8 mouse cellular contexts compared by ENCODE assay signal in the genomic region with DNA sequence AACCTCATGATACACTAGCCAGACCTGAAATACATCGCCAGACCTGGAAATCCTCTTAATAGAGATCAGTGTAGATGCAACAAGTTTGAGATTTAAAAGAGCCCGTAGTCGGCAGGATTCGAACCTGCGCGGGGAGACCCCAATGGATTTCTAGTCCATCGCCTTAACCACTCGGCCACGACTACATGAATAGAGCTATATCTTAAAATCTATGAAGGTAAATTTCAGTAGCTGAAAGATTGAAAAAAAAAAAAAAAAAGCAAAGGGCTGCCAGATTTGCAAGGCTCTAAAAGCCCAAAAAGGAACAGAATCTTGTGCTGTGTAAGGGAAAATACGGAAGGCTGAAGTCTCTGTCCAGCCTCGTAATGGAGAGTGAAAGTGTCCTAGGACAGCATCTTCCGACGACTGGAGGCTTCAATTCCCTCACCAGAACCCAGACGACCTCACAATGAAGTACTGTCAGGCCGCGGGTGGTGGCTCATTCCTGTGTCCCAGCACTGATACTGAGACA. TPM values are rescaled to one million over a fixed set of nuclear protein-coding genes. Genes with fewer than 3 reads are reported as not detected.
DNase-seq lines count a peak whose midpoint lies in the region; ATAC-seq and TF ChIP-seq lines count a peak whose summit lies in the region.

No protein-coding gene starts in this region.

- no peaks in the 10 kb centered on the region for H3K27me3 ChIP-seq in C2C12 (ENCODE audit: control insufficient read depth, insufficient read depth, insufficient read length)
- H3K27me3 ChIP-seq in forebrain, embryonic 12.5 days, result 0 out of 2 replicates have a peak, but pooled peaks cover 6% of the 10 kb centered on the region
- H3K27me3 ChIP-seq in heart, embryonic 16.5 days (ENCODE audit: control insufficient read depth, insufficient read depth, low read length), result no peaks in the 10 kb centered on the region
- H3K27me3 ChIP-seq in liver, embryonic 13.5 days, result no peaks in the 10 kb centered on the region
- H3K27me3 ChIP-seq in splenic B cell, adult 2 months (ENCODE audit: control insufficient read depth, insufficient read depth, low read length, poor library complexity, severe bottlenecking), result no peaks in the 10 kb centered on the region

- peak overlapping the region; percentile 24 for H3ac ChIP-seq in C2C12 (ENCODE audit: control insufficient read depth, insufficient read length, low read depth)

- no peak for TF ChIP-seq POLR2A in bone marrow macrophage, adult 2 months (IDR thresholded peaks at IDR 0.05; ENCODE audit: borderline replicate concordance, low read depth, low read length)

- H3K9me3 ChIP-seq in forebrain, embryonic 12.5 days, result no peaks in the 10 kb centered on the region
- no peaks in the 10 kb centered on the region for H3K9me3 ChIP-seq in heart, embryonic 16.5 days (replicated peaks; ENCODE audit: control insufficient read depth, low read length)
- no peaks in the 10 kb centered on the region for H3K9me3 ChIP-seq in liver, embryonic 13.5 days (replicated peaks)

- no peaks in the 10 kb centered on the region for H3K79me2 ChIP-seq in C2C12 (ENCODE audit: control insufficient read depth, insufficient read depth)

- H3K36me3 ChIP-seq in C2C12 (ENCODE audit: control insufficient read depth, insufficient read depth), result no peaks in the 10 kb centered on the region
- H3K36me3 ChIP-seq in forebrain, embryonic 12.5 days (replicated peaks), result no peaks in the 10 kb centered on the region
- no peaks in the 10 kb centered on the region for H3K36me3 ChIP-seq in heart, embryonic 16.5 days (ENCODE audit: control insufficient read depth, insufficient read depth)
- no peaks in the 10 kb centered on the region for H3K36me3 ChIP-seq in liver, embryonic 13.5 days
- H3K36me3 ChIP-seq in splenic B cell, adult 2 months (ENCODE audit: control insufficient read depth, insufficient read depth, low read length, poor library complexity, severe bottlenecking), result no peaks in the 10 kb centered on the region

- H3K27ac ChIP-seq in bone marrow macrophage, adult 2 months (ENCODE audit: insufficient read depth, low read depth, low read length), result peak overlapping the region; percentile 64
- H3K27ac ChIP-seq in forebrain, embryonic 12.5 days, result 0 out of 2 replicates have a peak overlapping the region, but pooled peaks have one; percentile 31
- H3K27ac ChIP-seq in heart, embryonic 16.5 days (ENCODE audit: low read length), result peak overlapping the region; percentile 35
- H3K27ac ChIP-seq in liver, embryonic 13.5 days, result no peak overlapping the region; the same call in 1 of the 2 replicates

- H3K9ac ChIP-seq in forebrain, embryonic 12.5 days, result peak overlapping the region; percentile 29; the same call in 1 of the 2 replicates
- H3K9ac ChIP-seq in heart, embryonic 16.5 days (ENCODE audit: low read length), result peak overlapping the region; percentile 72
- peak overlapping the region; percentile 56 for H3K9ac ChIP-seq in liver, embryonic 13.5 days

- peak; percentile 85 to 88 for DNase-seq in kidney, postnatal 25 days
- peak; percentile 73 for DNase-seq in liver, embryonic 13.5 days
- peak; percentile 85 for DNase-seq in naive thymus-derived CD4-positive, alpha-beta T cell, adult 2 months (ENCODE audit: low read depth)
- DNase-seq in splenic B cell, adult 2 months (ENCODE audit: low read depth, low spot score), result peak; percentile 82

- no peak for ATAC-seq in forebrain, embryonic 12.5 days (ENCODE audit: low FRiP score)
- ATAC-seq in heart, embryonic 16.5 days (replicated peaks; ENCODE audit: extremely low read depth, insufficient read depth, low FRiP score), result no peak; the same call in 1 of the 2 replicates
- peak; percentile 40 for ATAC-seq in liver, embryonic 13.5 days (ENCODE audit: low read depth)

- WGBS in forebrain, embryonic 12.5 days, result under 1% methylated on average over 16 of the region's 16 CpGs
- WGBS in heart, embryonic 16.5 days, result under 1% methylated on average over 16 of the region's 16 CpGs
- WGBS in liver, embryonic 13.5 days (ENCODE audit: insufficient replicate concordance), result under 1% methylated on average over 16 of the region's 16 CpGs

- no peaks in the 10 kb centered on the region for H3K79me3 ChIP-seq in C2C12 (ENCODE audit: low read depth)

- TF ChIP-seq CTCF in C2C12 (IDR thresholded peaks at IDR 0.05; ENCODE audit: control insufficient read depth, insufficient read depth, insufficient read length), result no peak
- TF ChIP-seq CTCF in bone marrow macrophage, adult 2 months (IDR thresholded peaks at IDR 0.05; ENCODE audit: low read depth, low read length), result no peak

- peaks cover 3% of the 10 kb centered on the region for H3K4me1 ChIP-seq in bone marrow macrophage, adult 2 months (ENCODE audit: control insufficient read depth, insufficient read depth, low read length)
- peaks cover 6% of the 10 kb centered on the region for H3K4me1 ChIP-seq in forebrain, embryonic 12.5 days
- H3K4me1 ChIP-seq in heart, embryonic 16.5 days (ENCODE audit: control insufficient read depth, insufficient read depth, low read length), result peaks cover 8% of the 10 kb centered on the region; the same call in 1 of the 2 replicates
- peaks cover 42% of the 10 kb centered on the region for H3K4me1 ChIP-seq in liver, embryonic 13.5 days (replicated peaks)

- H3K4me3 ChIP-seq in C2C12 (ENCODE audit: insufficient read depth, poor library complexity, severe bottlenecking), result peak overlapping the region; percentile 35
- H3K4me3 ChIP-seq in bone marrow macrophage, adult 2 months (ENCODE audit: insufficient read depth, low read length), result peak overlapping the region; percentile 61
- peak overlapping the region; percentile 45 for H3K4me3 ChIP-seq in forebrain, embryonic 12.5 days (replicated peaks)
- H3K4me3 ChIP-seq in heart, embryonic 16.5 days (ENCODE audit: low read length), result peak overlapping the region; percentile 66
- H3K4me3 ChIP-seq in liver, embryonic 13.5 days (replicated peaks), result peak overlapping the region; percentile 57

- H3K4me2 ChIP-seq in forebrain, embryonic 12.5 days, result peak overlapping the region; percentile 57
- peak overlapping the region; percentile 76 for H3K4me2 ChIP-seq in heart, embryonic 16.5 days (ENCODE audit: low read depth, low read length)
- peak overlapping the region; percentile 72 for H3K4me2 ChIP-seq in liver, embryonic 13.5 days

TF ChIP-seq in C2C12, 6 proteins besides CTCF, POLR2A, EP300 and RAD21:
- TF ChIP-seq CEBPB (IDR thresholded peaks at IDR 0.05; ENCODE audit: low read depth), result no peak
- TF ChIP-seq USF1 (IDR thresholded peaks at IDR 0.05; ENCODE audit: low read depth), result no peak
- no peak for TF ChIP-seq MAX (IDR thresholded peaks at IDR 0.05)
- no peak for TF ChIP-seq FOSL1 (IDR thresholded peaks at IDR 0.05; ENCODE audit: insufficient read depth, low read length, poor library complexity, severe bottlenecking)
- no peak for TF ChIP-seq MYOG (IDR thresholded peaks at IDR 0.05; ENCODE audit: control insufficient read depth, extremely low read depth, insufficient read length)
- no peak for TF ChIP-seq MYOD1 (IDR thresholded peaks at IDR 0.05; ENCODE audit: control insufficient read depth, insufficient read length, low read depth)

RNA-seq across cellular contexts. Expression of a gene that starts 4.0 kb away (rescaled TPM):
- 1.4 TPM for polyA plus RNA-seq in C2C12 (2012; fragmentation: generic; extraction: Trizol)
- polyA plus RNA-seq in bone marrow macrophage, adult 2 months (2012; ENCODE audit: insufficient read depth, insufficient read length, missing spikeins), result 0.25 and 0.76 TPM in 2 replicates
- 24.5 and 26.7 TPM in 2 replicates for polyA plus RNA-seq in forebrain, embryonic 12.5 days (2016; fragmentation: Nextera tagmentation; extraction: Ambion mirVana)
- 2.9 and 4.7 TPM in 2 replicates for polyA plus RNA-seq in heart, embryonic 16.5 days (2015; fragmentation: Nextera tagmentation; extraction: Ambion mirVana)
- 0.89 and 1.0 TPM in 2 replicates for polyA plus RNA-seq in liver, embryonic 13.5 days (2015; fragmentation: Nextera tagmentation; extraction: Ambion mirVana)

RNA-seq across cellular contexts. Expression of a gene that starts 40.1 kb away (rescaled TPM):
- not detected for polyA plus RNA-seq in C2C12 (2012; fragmentation: generic; extraction: Trizol)
- not detected in 2 replicates for polyA plus RNA-seq in bone marrow macrophage, adult 2 months (2012; ENCODE audit: insufficient read depth, insufficient read length, missing spikeins)
- 0.13 TPM in 1 of 2 replicates, not detected in the other for polyA plus RNA-seq in forebrain, embryonic 12.5 days (2016; fragmentation: Nextera tagmentation; extraction: Ambion mirVana)
- polyA plus RNA-seq in heart, embryonic 16.5 days (2015; fragmentation: Nextera tagmentation; extraction: Ambion mirVana), result not detected in 2 replicates
- not detected in 2 replicates for polyA plus RNA-seq in liver, embryonic 13.5 days (2015; fragmentation: Nextera tagmentation; extraction: Ambion mirVana)
